Mouse (Mus musculus) gastrocnemius, postnatal 36 days (tissue): ENCODE measurements around the gene Olfr745. TPM values are rescaled to one million over a fixed set of nuclear protein-coding genes. Genes with fewer than 3 reads are reported as not detected.

Experiments used
- DNase-seq, 2 experiments: peaks; one replicate each; pipeline ENCODE4 v3.0.0; 2022
- intact Hi-C: fragments of 180-260 bp; cut with DNase I; formaldehyde crosslinking; loops from one replicate; pipeline ENCODE4 v1.15.1; 2025
- long read RNA-seq, 2 experiments: library from polyadenylated mRNA; stranded (forward); transcript quantifications; one replicate each; pipeline ENCODE4 v2.0.0; 2021
- total RNA-seq, 2 experiments: library from RNA; stranded (reverse); gene quantifications; 2 replicates each; pipeline ENCODE4 v1.2.3; 2021

Gene Olfr745
- total RNA-seq, result not detected
- long read RNA-seq, experiment 1, result 0 reads
- long read RNA-seq, experiment 2, result 0 reads

DNA sequence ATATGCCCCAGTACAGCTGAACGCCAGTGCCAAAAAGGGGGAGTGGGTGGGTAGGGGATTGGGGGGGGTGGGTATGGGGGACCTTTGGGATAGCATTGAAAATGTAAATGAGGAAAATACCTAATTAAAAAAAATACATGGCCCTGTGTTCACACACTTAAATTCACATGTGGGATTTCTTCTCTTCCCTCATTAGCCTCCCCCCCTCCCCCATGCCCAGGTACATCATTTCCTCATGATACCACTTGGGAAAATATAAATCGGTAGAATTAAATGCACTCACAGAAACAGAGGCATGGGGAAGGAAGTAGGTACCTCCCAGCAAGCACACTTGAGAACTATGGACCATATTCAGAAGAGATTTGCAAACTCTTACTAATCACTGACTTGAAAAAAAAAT lies at the start of gene Olfr745:
Gene Olfr745, plus strand, starts transcription at position 301 of the 400 bp plus-strand sequence.
- intact Hi-C loops, result no loop called here
- no peak for DNase-seq

DNA sequence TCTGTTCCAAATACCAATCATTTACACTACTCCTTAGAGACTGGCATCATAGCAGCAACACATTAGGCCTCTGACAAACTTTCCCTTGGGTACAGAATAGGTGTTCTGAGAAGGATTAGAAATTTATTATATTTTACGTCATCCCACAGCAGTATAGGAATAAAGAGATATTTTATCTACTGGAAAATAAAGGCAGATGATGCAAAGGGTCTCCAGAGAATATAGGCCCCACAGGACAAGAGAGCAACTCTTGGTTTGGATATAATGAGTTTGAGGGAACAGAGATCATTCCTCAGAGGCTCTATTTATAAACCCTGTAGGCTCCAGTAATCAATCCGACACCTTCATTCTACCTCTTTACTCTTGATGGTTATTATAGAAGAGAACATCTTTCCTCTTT lies 24.6 kb upstream of the Olfr745 start, which contains the start of gene Olfr744:
Gene Olfr744, plus strand, starts transcription at position 301 of the 400 bp plus-strand sequence.
- DNase-seq, result no peak
- intact Hi-C loops, result no loop called here

DNA sequence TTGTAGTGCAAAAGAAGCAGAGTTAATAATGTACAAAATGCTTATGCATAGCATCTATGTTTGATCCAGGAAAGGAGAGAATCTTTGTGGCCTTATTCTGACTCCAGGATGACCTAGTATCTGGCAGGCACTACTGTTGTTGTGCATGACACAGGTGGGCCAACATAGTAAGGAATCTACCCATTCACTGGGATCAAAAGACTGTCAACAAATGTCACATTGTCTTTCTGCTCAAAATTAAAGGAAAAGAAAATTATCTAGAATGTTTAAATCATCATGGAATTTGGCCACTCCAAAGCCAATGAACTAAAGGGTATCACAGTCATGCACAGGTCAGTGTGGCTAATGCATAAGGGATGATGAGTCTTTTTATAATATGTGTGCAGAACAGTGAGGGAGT lies 7.6 kb downstream of the Olfr745 start, which contains the start of gene Olfr746:
Gene Olfr746, plus strand, starts transcription at position 301 of the 400 bp plus-strand sequence.
- intact Hi-C loops, result no loop called here
- no peak for DNase-seq

DNA sequence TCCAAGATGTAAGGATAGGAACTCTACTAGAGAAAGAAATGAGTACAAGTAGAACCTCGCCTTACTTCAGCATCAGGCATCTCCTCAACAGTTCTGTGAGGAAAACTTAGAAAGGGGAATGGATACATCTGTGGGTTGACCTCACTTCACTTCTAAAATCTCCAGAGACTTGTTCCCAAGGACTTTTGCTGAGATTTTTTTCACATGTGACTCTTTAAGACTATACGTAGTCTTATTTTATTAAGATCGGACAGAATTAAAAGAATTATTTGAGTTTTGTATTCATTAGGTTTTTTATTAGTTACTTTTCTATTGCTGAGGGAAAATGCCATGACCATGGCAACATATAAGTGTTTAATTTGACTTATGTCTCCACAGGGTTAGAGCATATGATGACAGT lies 53.9 kb downstream of the Olfr745 start, which contains the start of gene Olfr747:
Gene Olfr747, minus strand, starts transcription at position 101 of the 400 bp plus-strand sequence.
- no peak for DNase-seq
- intact Hi-C loops, result no loop called here

Other genes with a start within 250 kb of the Olfr745 start
- not detected for gene Olfr738, start 231.8 kb upstream of the Olfr745 start, total RNA-seq
- not detected for gene Olfr739, start 220.8 kb upstream of the Olfr745 start, total RNA-seq
- not detected for gene Olfr740, start 193.8 kb upstream of the Olfr745 start, total RNA-seq
- gene Olfr741, start 166.7 kb upstream of the Olfr745 start, total RNA-seq, result not detected
- gene Olfr742, start 135.8 kb upstream of the Olfr745 start, total RNA-seq, result not detected
- gene Olfr743, start 117.5 kb upstream of the Olfr745 start, total RNA-seq, result not detected
- not detected for gene Olfr744, start 24.5 kb upstream of the Olfr745 start, total RNA-seq
- not detected for gene Olfr746, start 7.7 kb downstream of the Olfr745 start, total RNA-seq
- not detected for gene Olfr747, start 53.8 kb downstream of the Olfr745 start, total RNA-seq
- gene Olfr748, start 68.0 kb downstream of the Olfr745 start, total RNA-seq, result not detected
- not detected for gene Olfr749, start 105.7 kb downstream of the Olfr745 start, total RNA-seq
- gene Ttc5, start 146.1 kb downstream of the Olfr745 start, total RNA-seq, result 1 to 10 TPM; 5.8 to 7.1 TPM
- gene Ccnb1ip1, start 168.3 kb downstream of the Olfr745 start, total RNA-seq, result under 1 TPM in 1 of 2 experiments, not detected in 1; 0.86 TPM
- 10 to 100 TPM in 1 of 2 experiments, 1 to 10 TPM in 1; 8.0 to 10.2 TPM for gene Parp2, start 168.5 kb downstream of the Olfr745 start, total RNA-seq
- gene Tep1, start 231.2 kb downstream of the Olfr745 start, total RNA-seq, result 1 to 10 TPM; 6.6 to 8.8 TPM